Mouse (Mus musculus) limb, embryonic 12.5 days (tissue): Measurements from ENCODE around the gene Vangl2. TPM values are rescaled to one million over a fixed set of nuclear protein-coding genes. Genes with fewer than 3 reads are reported as not detected.

Source experiments
- ATAC-seq: fragments of 200-750 bp; cut with Nextera tagmentation; 2 replicates; pipeline ENCODE4 v1.8.0; 2017; ENCODE audit warnings: low read depth, moderate TSS enrichment; ENCODE audit not compliant: insufficient number of reproducible peaks, insufficient read depth, low FRiP score, low TSS enrichment
- H3K27ac ChIP-seq: fragments of 300-500 bp; sonication (generic); 2 replicates; pipeline ENCODE4 v1.5.1; 2016; ENCODE audit warnings: mild to moderate bottlenecking, moderate library complexity
- H3K27me3 ChIP-seq: fragments of 300-500 bp; sonication (generic); 2 replicates; pipeline ENCODE4 v1.6.1; 2016; ENCODE audit warnings: mild to moderate bottlenecking, moderate library complexity
- H3K36me3 ChIP-seq: fragments of 300-500 bp; sonication (generic); 2 replicates; pipeline ENCODE4 v1.6.1; 2016; ENCODE audit warnings: mild to moderate bottlenecking, moderate library complexity
- H3K4me1 ChIP-seq: fragments of 300-500 bp; sonication (generic); replicated peaks from 2 replicates; pipeline ENCODE4 v1.6.1; 2016
- H3K4me2 ChIP-seq: fragments of 300-500 bp; sonication (generic); 2 replicates; pipeline ENCODE4 v1.6.1; 2016; ENCODE audit warnings: mild to moderate bottlenecking, moderate library complexity
- H3K4me3 ChIP-seq: fragments of 300-500 bp; sonication (generic); replicated peaks from 2 replicates; pipeline ENCODE4 v1.5.1; 2016; ENCODE audit warnings: mild to moderate bottlenecking
- H3K9ac ChIP-seq: fragments of 300-500 bp; sonication (generic); replicated peaks from 2 replicates; pipeline ENCODE4 v1.6.1; 2016; ENCODE audit warnings: mild to moderate bottlenecking, moderate library complexity
- H3K9me3 ChIP-seq: fragments of 300-500 bp; sonication (generic); 2 replicates; pipeline ENCODE4 v1.6.1; 2016; ENCODE audit warnings: mild to moderate bottlenecking, moderate library complexity
- WGBS: fragments of 180-500 bp; shearing (Covaris S2); methylation state at CpG from one replicate; pipeline ENCODE4 v1.1.7; 2016; 5-methylcytosine and 5-hydroxymethylcytosine counted together
- polyA plus RNA-seq: library from polyadenylated mRNA; unstranded; fragments of >200 nt; fragmentation: Nextera tagmentation; extraction: Ambion mirVana; gene quantifications from 2 replicates; pipeline ENCODE4 v1.2.1, GENCODE M21; 2016

Vangl2 gene
- polyA plus RNA-seq, 1 experiment from 2014 or later, result 23.7 TPM

GRCm38 (mm10) chr1:171960726-171961125 lies 67.5 kb downstream of the Vangl2 start:
- H3K9ac ChIP-seq, result no peak overlapping the region
- WGBS, result 93% methylated on average over 5 of the region's 5 CpGs

DNA sequence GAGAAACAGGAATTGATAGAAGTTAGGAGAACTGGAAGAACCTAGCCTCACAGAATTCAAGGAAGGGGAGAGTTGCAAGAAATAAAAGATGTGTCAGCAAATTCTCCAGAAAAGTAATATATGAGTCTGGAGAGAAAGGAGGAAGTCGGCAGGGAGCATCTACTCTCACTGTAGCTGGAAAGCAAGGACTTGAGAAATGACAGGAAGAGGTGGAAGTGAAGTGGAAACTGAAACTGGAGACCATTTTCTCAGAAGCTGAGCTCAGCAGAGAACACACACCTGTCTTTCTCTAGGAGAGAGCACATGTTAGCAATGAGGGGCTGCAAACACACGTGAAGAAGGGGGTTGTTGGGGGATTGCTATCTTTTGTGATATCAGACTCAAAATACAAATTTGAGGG lies 70.8 kb downstream of the Vangl2 start:
- WGBS, result 66% methylated on average over 2 of the region's 2 CpGs
- no peak overlapping the region for H3K4me3 ChIP-seq
- no peak overlapping the region for H3K4me2 ChIP-seq
- no peak for ATAC-seq
- no peak overlapping the region for H3K9ac ChIP-seq
- no peaks in the 10 kb centered on the region for H3K9me3 ChIP-seq
- no peaks in the 10 kb centered on the region for H3K27me3 ChIP-seq
- no peaks in the 10 kb centered on the region for H3K36me3 ChIP-seq
- H3K27ac ChIP-seq, result no peak overlapping the region
- H3K4me1 ChIP-seq, result no peaks in the 10 kb centered on the region

More at GRCm38 (mm10) chr1:171960726-171961125, 67.5 kb downstream of the Vangl2 start:
- Histone ChIP-seq H3K9me3 (no peaks in the 10 kb centered on the region), H3K4me3 (no peak overlapping the region), H3K36me3 (no peaks in the 10 kb centered on the region), H3K27me3 (no peaks in the 10 kb centered on the region), H3K4me1 (no peaks in the 10 kb centered on the region), H3K4me2 (no peak overlapping the region), H3K27ac (no peak overlapping the region)
- no peak for ATAC-seq

- Histone ChIP-seq H3K9ac (no peak overlapping the region), H3K36me3 (no peaks in the 10 kb centered on the region), H3K9me3 (no peaks in the 10 kb centered on the region), H3K4me3 (no peak overlapping the region), H3K4me1 (no peaks in the 10 kb centered on the region), H3K27ac (no peak overlapping the region), H3K27me3 (no peaks in the 10 kb centered on the region), H3K4me2 (no peak overlapping the region)
- WGBS, result 70% methylated on average over 6 of the region's 6 CpGs
- ATAC-seq, result no peak
Observed at GRCm38 (mm10) chr1:171955071-171955470, 73.2 kb downstream of the Vangl2 start.

Other genes with a start within 250 kb of the Vangl2 start
- gene Cd84, start 188.7 kb downstream of the Vangl2 start, polyA plus RNA-seq, result 0.90 and 0.99 TPM in 2 replicates
- gene Gm10521, start 132.8 kb downstream of the Vangl2 start, polyA plus RNA-seq, result not detected in 2 replicates
- gene Slamf6, start 110.9 kb downstream of the Vangl2 start, polyA plus RNA-seq, result not detected in 2 replicates
- 0.14 TPM in 1 of 2 replicates, not detected in the other for gene Nhlh1, start 29.1 kb upstream of the Vangl2 start, polyA plus RNA-seq
- 219 and 228 TPM in 2 replicates for gene Copa, start 54.1 kb upstream of the Vangl2 start, polyA plus RNA-seq
- gene Ncstn, start 54.4 kb upstream of the Vangl2 start, polyA plus RNA-seq, result 86.6 and 96.6 TPM in 2 replicates
- 173 and 177 TPM in 2 replicates for gene Pex19, start 98.3 kb upstream of the Vangl2 start, polyA plus RNA-seq
- gene Dcaf8, start 119.6 kb upstream of the Vangl2 start, polyA plus RNA-seq, result 179 TPM in 2 replicates
- 69.5 and 76.5 TPM in 2 replicates for gene Pea15a, start 178.4 kb upstream of the Vangl2 start, polyA plus RNA-seq
- gene Casq1, start 191.4 kb upstream of the Vangl2 start, polyA plus RNA-seq, result 2.9 and 4.1 TPM in 2 replicates
- gene Atp1a4, start 230.0 kb upstream of the Vangl2 start, polyA plus RNA-seq, result not detected in 2 replicates
- gene Igsf8, start 233.2 kb upstream of the Vangl2 start, polyA plus RNA-seq, result 44.1 and 45.9 TPM in 2 replicates